Mouse (Mus musculus) limb, embryonic 12.5 days (tissue): Measurements from ENCODE around the gene Hoxd12. TPM values are rescaled to one million over a fixed set of nuclear protein-coding genes. Genes with fewer than 3 reads are reported as not detected.

ENCODE experiments used
- ATAC-seq: fragments of 200-750 bp; cut with Nextera tagmentation; 2 replicates; pipeline ENCODE4 v1.8.0; 2017; ENCODE audit warnings: low read depth, moderate TSS enrichment; ENCODE audit not compliant: insufficient number of reproducible peaks, insufficient read depth, low FRiP score, low TSS enrichment
- H3K27ac ChIP-seq: fragments of 300-500 bp; sonication (generic); 2 replicates; pipeline ENCODE4 v1.5.1; 2016; ENCODE audit warnings: mild to moderate bottlenecking, moderate library complexity
- H3K27me3 ChIP-seq: fragments of 300-500 bp; sonication (generic); 2 replicates; pipeline ENCODE4 v1.6.1; 2016; ENCODE audit warnings: mild to moderate bottlenecking, moderate library complexity
- H3K36me3 ChIP-seq: fragments of 300-500 bp; sonication (generic); 2 replicates; pipeline ENCODE4 v1.6.1; 2016; ENCODE audit warnings: mild to moderate bottlenecking, moderate library complexity
- H3K4me1 ChIP-seq: fragments of 300-500 bp; sonication (generic); replicated peaks from 2 replicates; pipeline ENCODE4 v1.6.1; 2016
- H3K4me2 ChIP-seq: fragments of 300-500 bp; sonication (generic); 2 replicates; pipeline ENCODE4 v1.6.1; 2016; ENCODE audit warnings: mild to moderate bottlenecking, moderate library complexity
- H3K4me3 ChIP-seq: fragments of 300-500 bp; sonication (generic); replicated peaks from 2 replicates; pipeline ENCODE4 v1.5.1; 2016; ENCODE audit warnings: mild to moderate bottlenecking
- H3K9ac ChIP-seq: fragments of 300-500 bp; sonication (generic); replicated peaks from 2 replicates; pipeline ENCODE4 v1.6.1; 2016; ENCODE audit warnings: mild to moderate bottlenecking, moderate library complexity
- H3K9me3 ChIP-seq: fragments of 300-500 bp; sonication (generic); 2 replicates; pipeline ENCODE4 v1.6.1; 2016; ENCODE audit warnings: mild to moderate bottlenecking, moderate library complexity
- WGBS: fragments of 180-500 bp; shearing (Covaris S2); methylation state at CpG from one replicate; pipeline ENCODE4 v1.1.7; 2016; 5-methylcytosine and 5-hydroxymethylcytosine counted together
- polyA plus RNA-seq: library from polyadenylated mRNA; unstranded; fragments of >200 nt; fragmentation: Nextera tagmentation; extraction: Ambion mirVana; gene quantifications from 2 replicates; pipeline ENCODE4 v1.2.1, GENCODE M21; 2016

Gene Hoxd12
- polyA plus RNA-seq, 1 experiment from 2014 or later, result 130 TPM

- peaks cover 67% of the 10 kb centered on the region for H3K27me3 ChIP-seq
- peak overlapping the region; percentile 92 for H3K27ac ChIP-seq
- peak overlapping the region; percentile 70 for H3K4me2 ChIP-seq
- no peaks in the 10 kb centered on the region for H3K9me3 ChIP-seq
- 0 out of 2 replicates have a peak, but pooled peaks have one; percentile 38 for ATAC-seq
- H3K4me3 ChIP-seq, result peak overlapping the region; percentile 57
- H3K9ac ChIP-seq, result peak overlapping the region; percentile 93
- WGBS, result under 1% methylated on average over 64 of the region's 69 CpGs
- peaks cover 27% of the 10 kb centered on the region for H3K4me1 ChIP-seq
- 0 out of 2 replicates have a peak, but pooled peaks cover 8% of the 10 kb centered on the region for H3K36me3 ChIP-seq
Measured at GRCm38 (mm10) chr2:74655821-74656631, 18.8 kb upstream of the Hoxd12 start.

GRCm38 (mm10) chr2:74656632-74657021 lies 18.2 kb upstream of the Hoxd12 start:
- no peaks in the 10 kb centered on the region for H3K9me3 ChIP-seq
- peak overlapping the region; percentile 92 for H3K27ac ChIP-seq
- WGBS, result 0% methylated on average over 4 of the region's 4 CpGs
- H3K4me3 ChIP-seq, result peak overlapping the region; percentile 57
- H3K4me2 ChIP-seq, result peak overlapping the region; percentile 70
- ATAC-seq, result no peak
- 0 out of 2 replicates have a peak, but pooled peaks cover 8% of the 10 kb centered on the region for H3K36me3 ChIP-seq
- H3K9ac ChIP-seq, result peak overlapping the region; percentile 93
- peaks cover 70% of the 10 kb centered on the region for H3K27me3 ChIP-seq
- peaks cover 26% of the 10 kb centered on the region for H3K4me1 ChIP-seq

DNA sequence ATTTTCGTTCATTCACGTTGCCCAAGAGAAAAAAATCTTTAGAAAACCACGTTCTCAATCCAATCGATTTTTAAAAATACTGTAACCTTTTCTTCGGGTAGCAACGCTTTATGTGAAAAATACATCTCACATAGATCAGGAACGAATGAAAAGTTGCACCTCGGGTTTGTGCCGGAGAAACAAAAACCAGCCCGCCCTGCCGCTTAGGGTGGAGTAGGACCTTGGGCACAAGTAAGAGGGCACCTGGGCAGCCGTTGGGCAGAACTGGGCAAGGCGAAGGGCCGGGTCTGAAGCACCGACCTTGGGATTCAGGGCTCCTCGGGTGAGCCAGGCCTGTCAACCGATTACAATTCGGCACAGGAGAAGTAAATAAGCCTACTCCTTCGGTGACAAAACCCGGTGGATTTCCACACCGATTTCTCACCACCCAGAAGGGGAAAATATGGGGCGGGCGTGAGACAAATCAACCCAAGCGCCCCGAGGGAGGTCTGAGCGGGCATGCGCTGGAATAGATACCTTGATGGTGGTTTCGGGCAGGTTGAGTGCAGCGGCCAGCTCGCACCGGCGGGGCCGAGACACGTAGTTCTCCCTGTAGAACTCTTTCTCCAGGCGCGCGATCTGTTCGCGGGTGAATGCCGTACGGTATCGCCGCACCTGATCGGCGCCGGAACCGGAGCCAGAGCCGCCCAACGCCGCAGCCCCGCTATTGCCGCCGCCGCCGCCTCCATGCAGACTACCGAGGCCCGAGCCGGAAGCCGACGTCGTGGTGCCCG lies 17.4 kb upstream of the Hoxd12 start:
- ATAC-seq, result no peak
- Histone ChIP-seq H3K4me2 (peak overlapping the region; percentile 70), H3K27me3 (peaks cover 70% of the 10 kb centered on the region), H3K27ac (peak overlapping the region; percentile 90), H3K4me1 (peaks cover 30% of the 10 kb centered on the region), H3K4me3 (peak overlapping the region; percentile 57), H3K36me3 (0 out of 2 replicates have a peak, but pooled peaks cover 8% of the 10 kb centered on the region), H3K9ac (peak overlapping the region; percentile 93), H3K9me3 (no peaks in the 10 kb centered on the region)
- 2% methylated on average over 62 of the region's 62 CpGs for WGBS

DNA sequence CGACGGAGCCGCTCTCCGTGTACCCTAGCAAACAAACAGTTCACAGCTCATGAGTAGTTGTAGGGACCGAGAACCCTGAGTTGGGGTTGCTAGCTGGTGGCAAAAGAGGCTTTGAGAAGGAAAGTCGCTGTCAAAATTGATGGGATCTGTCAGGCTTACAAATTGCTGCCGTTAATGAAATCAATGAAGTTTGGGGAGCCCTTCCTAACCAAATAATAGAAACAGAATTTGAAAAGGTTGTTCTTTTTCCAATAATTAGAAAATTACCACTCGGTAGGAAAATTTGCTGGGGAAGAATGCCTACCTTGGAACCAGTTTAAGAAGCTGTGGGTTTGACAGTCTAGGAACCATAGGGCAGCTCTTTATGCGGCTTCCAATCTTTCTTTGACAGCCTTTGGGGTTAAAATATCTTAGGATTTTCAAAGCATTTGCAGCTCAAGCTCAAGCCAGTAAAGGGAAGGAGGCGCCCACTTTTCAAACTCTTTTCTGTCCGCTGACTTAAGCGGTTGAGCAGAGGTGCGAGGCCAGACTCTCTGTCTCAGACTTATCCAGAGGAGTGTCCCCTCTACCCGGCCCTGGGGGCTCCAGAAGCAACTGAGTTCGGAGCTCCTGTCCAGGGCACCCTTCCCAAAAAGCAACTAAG lies 16.7 kb upstream of the Hoxd12 start:
- H3K9ac ChIP-seq, result peak overlapping the region; percentile 93
- H3K9me3 ChIP-seq, result no peaks in the 10 kb centered on the region
- peaks cover 31% of the 10 kb centered on the region for H3K4me1 ChIP-seq
- H3K36me3 ChIP-seq, result 0 out of 2 replicates have a peak, but pooled peaks cover 8% of the 10 kb centered on the region
- H3K27me3 ChIP-seq, result peaks cover 72% of the 10 kb centered on the region
- peak overlapping the region; percentile 70 for H3K4me2 ChIP-seq
- 2% methylated on average over 15 of the region's 15 CpGs for WGBS
- peak overlapping the region; percentile 57 for H3K4me3 ChIP-seq
- peak overlapping the region; percentile 90 for H3K27ac ChIP-seq
- no peak for ATAC-seq

DNA sequence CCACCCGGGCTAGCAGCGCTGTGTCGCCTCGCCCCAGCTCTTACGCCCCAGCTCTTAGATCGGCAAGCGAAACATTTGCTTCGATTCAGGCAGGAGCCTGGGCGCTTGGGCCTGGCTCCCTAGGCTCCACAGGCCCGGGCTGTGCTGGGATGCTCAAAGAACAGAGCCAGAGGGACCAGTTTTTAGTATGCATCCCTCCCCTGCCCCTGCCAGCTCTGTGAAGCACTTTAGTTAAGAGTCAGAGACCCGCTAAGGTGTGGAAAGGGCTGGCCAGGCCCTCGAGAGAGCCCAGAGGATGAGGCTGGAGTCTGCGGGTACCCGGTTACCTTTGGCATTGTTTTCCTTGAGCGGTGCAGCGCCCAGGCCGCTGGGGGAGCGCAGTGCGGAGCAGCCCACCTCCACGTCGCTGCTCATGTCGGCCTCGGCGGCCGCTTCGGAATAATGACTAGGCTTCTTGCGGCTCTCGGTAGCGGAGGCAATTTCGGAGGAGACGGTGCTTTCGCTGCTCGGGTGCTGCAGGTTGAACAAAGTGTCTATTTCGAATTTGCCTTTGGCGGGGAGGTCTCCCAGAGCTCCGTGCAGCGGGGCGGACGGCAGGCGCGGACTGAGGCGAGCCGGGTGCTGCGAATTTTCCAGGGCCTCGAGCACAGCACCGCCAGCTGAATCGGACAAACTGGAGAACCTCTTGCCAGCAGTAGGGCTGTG lies 16.0 kb upstream of the Hoxd12 start:
- Histone ChIP-seq H3K4me1 (peaks cover 34% of the 10 kb centered on the region), H3K27me3 (peaks cover 76% of the 10 kb centered on the region), H3K9ac (peak overlapping the region; percentile 93), H3K27ac (peak overlapping the region; percentile 90), H3K9me3 (no peaks in the 10 kb centered on the region), H3K4me3 (peak overlapping the region; percentile 57), H3K36me3 (0 out of 2 replicates have a peak, but pooled peaks cover 8% of the 10 kb centered on the region), H3K4me2 (peak overlapping the region; percentile 70)
- WGBS, result under 1% methylated on average over 47 of the region's 47 CpGs
- ATAC-seq, result no peak

GRCm38 (mm10) chr2:74659507-74660005 lies 15.3 kb upstream of the Hoxd12 start, which contains the start of gene Evx2:
Gene Evx2 (minus strand): TSS chr2:74659557.
- peak within 1 kb of the TSS; percentile 70 for H3K4me2 ChIP-seq
- 0 out of 2 replicates have a peak, but pooled peaks cover 8% of the 10 kb centered on the region for H3K36me3 ChIP-seq
- ATAC-seq, result no peak
- peaks cover 32% of the 10 kb centered on the region for H3K4me1 ChIP-seq
- H3K9ac ChIP-seq, result peak within 1 kb of the TSS; percentile 93
- peaks cover 76% of the 10 kb centered on the region for H3K27me3 ChIP-seq
- 1% methylated on average over 28 of the region's 28 CpGs for WGBS
- no peaks in the 10 kb centered on the region for H3K9me3 ChIP-seq
- peak within 1 kb of the TSS; percentile 57 for H3K4me3 ChIP-seq
- H3K27ac ChIP-seq, result peak within 1 kb of the TSS; percentile 90

GRCm38 (mm10) chr2:74660421-74661375 lies 14.1 kb upstream of the Hoxd12 start:
- WGBS, result under 1% methylated on average over 30 of the region's 30 CpGs
- H3K36me3 ChIP-seq, result 0 out of 2 replicates have a peak, but pooled peaks cover 8% of the 10 kb centered on the region
- peak overlapping the region; percentile 57 for H3K4me3 ChIP-seq
- H3K9me3 ChIP-seq, result no peaks in the 10 kb centered on the region
- H3K4me2 ChIP-seq, result peak overlapping the region; percentile 70
- peak overlapping the region; percentile 93 for H3K9ac ChIP-seq
- peaks cover 72% of the 10 kb centered on the region for H3K27me3 ChIP-seq
- H3K27ac ChIP-seq, result peak overlapping the region; percentile 90
- peaks cover 27% of the 10 kb centered on the region for H3K4me1 ChIP-seq
- ATAC-seq, result no peak

GRCm38 (mm10) chr2:74661685-74662084 lies 13.1 kb upstream of the Hoxd12 start:
- Histone ChIP-seq H3K27ac (peak overlapping the region; percentile 82), H3K4me3 (peak overlapping the region; percentile 57), H3K9ac (peak overlapping the region; percentile 93), H3K36me3 (0 out of 2 replicates have a peak, but pooled peaks cover 8% of the 10 kb centered on the region), H3K4me1 (peaks cover 21% of the 10 kb centered on the region; the same call in 1 of the 2 replicates), H3K4me2 (peak overlapping the region; percentile 70), H3K9me3 (no peaks in the 10 kb centered on the region), H3K27me3 (peaks cover 70% of the 10 kb centered on the region)
- WGBS, result under 1% methylated on average over 14 of the region's 14 CpGs
- ATAC-seq, result peak; percentile 45; the same call in 1 of the 2 replicates

GRCm38 (mm10) chr2:74663291-74663925 lies 11.4 kb upstream of the Hoxd12 start:
- peak overlapping the region; percentile 74 for H3K4me2 ChIP-seq
- H3K9ac ChIP-seq, result peak overlapping the region; percentile 56
- H3K27me3 ChIP-seq, result peaks cover 75% of the 10 kb centered on the region
- H3K36me3 ChIP-seq, result no peaks in the 10 kb centered on the region
- no peak for ATAC-seq
- peak overlapping the region; percentile 29 for H3K4me3 ChIP-seq
- WGBS, result 1% methylated on average over 18 of the region's 18 CpGs
- H3K9me3 ChIP-seq, result no peaks in the 10 kb centered on the region
- H3K27ac ChIP-seq, result peak overlapping the region; percentile 85
- peaks cover 31% of the 10 kb centered on the region for H3K4me1 ChIP-seq
